Mouse (Mus musculus) layer of hippocampus, adult 9-11 months (tissue): ENCODE measurements at regions not wholly inside any gene's neighbourhood (a gene's known extent, or its start where the extent isn't known, plus 50 kb on each side); places are given as distances from the start of the nearest gene placed in this dataset.

Experiments
- DNase-seq: peaks from one replicate; pipeline ENCODE4 v3.0.0; 2022

DNA sequence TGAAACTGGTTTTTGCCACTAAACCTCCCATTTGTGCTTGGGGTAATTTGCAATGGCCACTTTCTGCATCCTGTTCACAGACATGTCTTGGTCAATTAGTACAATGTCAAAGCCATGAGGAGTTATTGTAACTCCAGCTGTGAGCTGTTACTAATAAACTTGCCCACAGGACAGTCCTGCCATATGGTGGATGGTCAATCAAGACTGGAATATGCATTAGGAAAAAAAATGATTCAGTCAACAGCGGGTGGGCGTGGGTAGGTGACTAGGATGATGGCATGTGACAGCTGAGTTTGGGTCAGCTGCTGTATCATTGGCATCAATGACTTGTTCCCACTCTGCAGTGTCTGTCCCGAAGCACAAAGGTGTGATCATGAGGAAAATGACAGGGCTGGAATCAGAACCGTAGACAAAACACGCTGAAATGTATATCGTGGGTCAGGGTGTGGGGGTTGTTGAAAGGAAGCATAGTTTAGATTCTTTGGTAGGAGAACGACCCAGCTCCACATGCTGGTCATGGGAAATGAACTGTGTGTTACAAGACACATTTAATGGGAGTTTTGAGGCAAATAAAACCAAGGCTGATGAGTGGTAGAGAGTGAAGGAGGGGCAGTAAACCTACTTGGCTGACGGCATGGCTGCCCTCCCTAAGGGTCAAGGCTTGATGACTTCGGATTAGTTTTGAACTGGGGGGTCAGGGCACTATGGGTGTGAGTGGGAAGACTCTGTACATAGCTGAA is 363.2 kb upstream of the Npvf start:
- DNase-seq = no peak

DNA sequence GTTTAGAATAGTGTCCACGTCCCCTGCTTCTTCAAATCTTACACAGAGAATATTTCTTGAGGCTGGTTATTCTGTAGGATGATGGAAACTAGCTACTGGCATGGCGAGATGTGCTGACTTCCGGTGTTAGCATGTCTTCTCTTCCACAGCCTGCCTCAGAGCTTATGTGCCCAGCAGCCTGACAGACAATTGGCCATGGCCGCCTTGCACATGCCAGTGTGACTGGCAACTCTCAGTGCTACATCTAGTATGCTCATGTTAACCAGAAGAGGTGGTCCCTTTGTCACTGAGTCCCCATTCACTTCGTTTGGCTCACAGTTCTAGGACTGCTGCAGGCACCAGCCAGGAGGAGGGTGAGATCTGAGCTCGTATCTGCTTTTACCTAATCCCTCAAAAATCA is 367.0 kb upstream of the Npvf start:
- no peak for DNase-seq

DNA sequence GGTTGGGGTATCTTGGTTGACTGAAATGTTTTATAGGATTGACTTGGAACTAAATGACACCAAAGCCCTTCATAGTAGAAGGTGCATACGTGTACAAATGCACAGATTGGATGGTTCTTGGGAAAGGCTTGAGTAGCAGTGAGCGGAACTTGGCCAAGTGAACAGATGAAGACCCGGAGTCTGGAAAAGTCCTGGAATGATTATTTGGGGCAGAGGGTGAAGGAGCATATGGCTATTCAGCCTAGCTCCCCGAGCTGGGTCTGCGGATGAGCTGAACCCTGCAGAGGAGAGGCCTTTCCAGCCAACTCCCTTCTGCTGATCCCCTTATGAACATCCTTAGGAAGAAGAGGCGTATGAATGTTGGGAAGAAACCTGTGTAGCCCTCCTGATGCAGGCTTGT is 369.1 kb upstream of the Npvf start:
- DNase-seq = no peak

DNA sequence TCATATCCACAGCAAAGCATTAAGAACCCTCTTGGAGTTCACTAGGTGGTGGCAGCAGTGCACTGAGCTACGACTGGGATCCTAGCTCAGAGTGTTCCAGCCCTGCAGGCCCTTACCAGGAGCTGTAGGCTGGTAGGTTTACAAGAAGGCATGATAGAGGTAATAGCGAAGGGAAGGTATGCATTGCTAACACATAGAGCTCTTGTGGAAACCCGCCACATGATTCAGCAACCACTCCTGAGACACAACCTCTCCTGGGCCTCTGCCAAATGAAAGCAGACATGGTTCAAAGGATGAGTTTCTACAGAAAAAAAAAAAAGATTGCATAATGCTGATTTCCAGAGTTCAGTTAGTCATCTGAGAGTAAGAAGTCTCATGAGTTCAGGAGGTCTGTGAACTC is 370.5 kb upstream of the Npvf start:
- DNase-seq = no peak

DNA sequence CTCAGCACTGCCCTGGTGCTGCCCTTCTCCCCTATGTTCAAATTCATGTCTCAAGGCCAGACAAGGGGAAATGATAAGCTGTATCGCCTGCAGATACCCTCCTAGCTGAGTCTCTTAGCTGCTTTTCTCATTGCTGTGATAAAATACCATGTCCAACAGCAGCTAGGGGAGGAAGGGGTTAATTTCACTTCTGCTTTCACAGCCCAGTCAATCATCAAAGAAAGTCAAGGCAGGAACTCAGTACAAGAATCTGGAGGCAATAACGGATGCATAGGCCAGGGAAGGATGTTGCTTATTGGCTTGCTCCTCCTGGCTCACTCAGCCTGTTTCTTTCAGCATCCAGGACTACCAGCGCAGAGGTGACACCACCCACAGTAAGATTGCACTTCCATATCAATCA is 371.2 kb upstream of the Npvf start:
- DNase-seq = no peak

DNA sequence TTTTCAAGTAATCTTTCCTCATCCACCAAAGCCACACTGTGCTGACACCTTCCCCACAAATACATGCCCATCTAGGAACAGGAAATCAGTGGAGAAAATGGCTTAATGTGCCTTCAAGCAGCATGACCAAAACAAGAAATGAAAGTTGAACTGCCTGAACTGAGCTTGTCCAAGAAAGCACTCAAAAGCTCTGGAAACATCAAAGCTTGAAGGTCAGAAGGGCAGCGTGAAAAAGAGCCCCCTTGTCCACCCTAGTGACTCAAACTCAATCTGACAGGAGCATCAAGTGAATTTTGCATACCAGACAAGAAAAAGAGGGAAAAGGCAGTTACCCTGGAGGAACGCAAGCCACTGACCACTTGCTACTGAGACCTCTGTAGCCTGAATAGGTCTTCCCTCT is 373.1 kb upstream of the Npvf start:
- DNase-seq = no peak

DNA sequence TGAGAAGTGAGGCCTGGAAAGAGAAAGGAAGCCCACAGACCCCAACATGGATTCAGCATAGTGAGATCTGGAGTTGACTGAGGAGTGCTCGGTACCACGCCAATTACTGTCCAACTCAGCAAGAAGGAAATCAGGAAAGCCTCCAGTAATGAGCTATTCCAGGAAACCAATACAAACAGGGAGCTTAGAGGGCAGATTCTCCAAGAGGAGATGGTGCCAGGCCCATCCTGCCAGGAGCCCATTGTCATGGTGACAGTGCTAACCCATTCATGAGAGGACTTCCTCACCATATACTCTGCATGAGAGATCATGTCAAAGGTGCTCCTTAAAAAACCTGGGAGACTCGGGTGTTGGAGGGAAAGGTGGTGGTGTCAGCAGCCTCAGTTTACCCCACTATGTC is 375.3 kb upstream of the Npvf start:
- DNase-seq = no peak

DNA sequence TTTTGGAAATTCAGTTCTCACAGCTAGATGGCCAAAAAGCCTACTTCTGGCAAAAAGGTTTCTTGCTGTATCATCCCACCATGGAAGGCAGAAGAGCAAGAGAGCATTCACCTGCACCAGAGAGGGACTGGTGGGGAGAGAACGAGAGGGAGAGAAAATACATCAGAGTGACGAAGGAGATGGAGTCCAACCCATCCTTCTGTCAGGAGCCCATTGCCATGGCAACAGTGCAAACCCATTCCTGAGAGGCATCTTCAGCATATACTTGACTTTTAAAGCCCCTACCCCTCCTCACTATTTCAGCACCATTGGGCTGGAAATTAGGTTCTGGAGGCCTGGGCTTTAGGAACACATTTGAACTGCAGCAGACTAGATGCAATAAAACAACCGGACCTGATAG is 375.7 kb upstream of the Npvf start:
- no peak for DNase-seq

DNA sequence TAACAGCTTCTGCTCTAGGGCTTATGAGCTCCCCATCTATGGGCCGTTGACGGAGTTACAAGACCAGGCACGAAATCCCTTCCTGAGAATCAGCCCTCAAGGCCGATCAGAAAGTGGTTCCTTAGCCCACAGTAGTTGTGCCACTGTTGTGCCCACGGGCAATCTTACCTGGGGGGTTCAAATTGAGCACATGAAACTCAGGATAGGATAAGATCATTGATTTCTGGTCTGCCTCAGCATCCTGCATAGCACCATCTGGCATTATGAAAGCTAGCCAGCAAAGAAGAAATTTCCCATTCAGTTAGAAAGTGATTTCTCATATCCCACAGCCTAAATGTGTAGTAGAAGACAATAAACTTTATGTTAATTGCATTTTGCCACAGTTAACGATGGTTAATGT is 379.6 kb upstream of the Npvf start:
- no peak for DNase-seq

DNA sequence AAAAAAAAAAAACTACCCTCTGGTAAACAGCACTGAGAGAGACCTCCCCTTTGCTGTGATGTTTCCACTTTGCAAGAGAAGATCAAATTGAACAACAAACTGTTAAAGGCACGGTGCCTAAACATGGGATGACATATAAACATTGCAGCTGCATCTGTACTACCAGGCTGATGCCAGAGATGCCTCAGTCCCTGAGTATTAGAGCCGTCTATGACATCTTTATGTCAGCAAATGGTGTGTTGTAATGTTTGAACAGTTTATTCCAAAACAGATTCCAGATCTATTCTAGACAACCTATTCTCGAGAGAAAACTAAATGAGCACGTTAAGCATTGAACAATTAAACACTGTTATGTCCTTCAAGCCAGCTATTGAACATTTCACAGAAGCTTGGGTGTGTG is 381.8 kb upstream of the Npvf start:
- DNase-seq = no peak

DNA sequence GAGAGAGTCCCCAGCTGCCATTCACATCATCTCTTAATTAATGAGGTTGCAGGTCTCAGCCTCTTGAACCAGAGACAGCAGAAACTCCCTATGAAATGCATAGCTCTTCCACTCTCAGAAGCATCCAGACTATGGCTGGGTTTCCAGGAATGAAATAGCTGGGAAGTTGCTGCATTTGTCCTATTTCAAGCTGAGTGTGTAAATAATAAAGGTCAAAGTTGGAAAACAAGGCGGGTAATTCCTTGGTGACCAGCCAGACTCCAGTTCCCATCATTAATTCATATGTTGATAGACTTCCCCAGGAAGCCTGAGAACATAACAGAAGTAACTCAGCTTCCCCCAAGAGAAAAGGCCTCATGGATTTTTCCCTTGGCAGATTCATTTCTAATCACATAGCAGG is 382.3 kb upstream of the Npvf start:
- DNase-seq = no peak

DNA sequence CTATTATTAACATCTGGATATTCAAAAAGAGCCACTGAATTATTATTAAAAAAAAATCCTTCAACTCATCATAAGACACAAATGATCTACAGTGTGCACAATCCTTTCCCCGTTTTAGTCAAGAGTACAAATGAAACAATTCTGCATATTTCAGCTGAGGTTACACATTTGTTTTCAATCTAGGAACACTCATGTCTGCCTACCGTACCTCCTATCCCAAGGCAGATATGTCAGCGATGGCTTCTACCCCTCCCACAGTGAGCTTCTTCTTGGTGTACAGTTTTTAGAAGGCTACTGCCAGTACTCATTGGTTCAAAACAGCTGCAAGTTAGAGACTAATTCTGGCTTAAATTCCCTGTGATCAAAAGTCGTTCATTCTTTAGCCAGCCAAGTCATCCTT is 382.7 kb upstream of the Npvf start:
- no peak for DNase-seq

DNA sequence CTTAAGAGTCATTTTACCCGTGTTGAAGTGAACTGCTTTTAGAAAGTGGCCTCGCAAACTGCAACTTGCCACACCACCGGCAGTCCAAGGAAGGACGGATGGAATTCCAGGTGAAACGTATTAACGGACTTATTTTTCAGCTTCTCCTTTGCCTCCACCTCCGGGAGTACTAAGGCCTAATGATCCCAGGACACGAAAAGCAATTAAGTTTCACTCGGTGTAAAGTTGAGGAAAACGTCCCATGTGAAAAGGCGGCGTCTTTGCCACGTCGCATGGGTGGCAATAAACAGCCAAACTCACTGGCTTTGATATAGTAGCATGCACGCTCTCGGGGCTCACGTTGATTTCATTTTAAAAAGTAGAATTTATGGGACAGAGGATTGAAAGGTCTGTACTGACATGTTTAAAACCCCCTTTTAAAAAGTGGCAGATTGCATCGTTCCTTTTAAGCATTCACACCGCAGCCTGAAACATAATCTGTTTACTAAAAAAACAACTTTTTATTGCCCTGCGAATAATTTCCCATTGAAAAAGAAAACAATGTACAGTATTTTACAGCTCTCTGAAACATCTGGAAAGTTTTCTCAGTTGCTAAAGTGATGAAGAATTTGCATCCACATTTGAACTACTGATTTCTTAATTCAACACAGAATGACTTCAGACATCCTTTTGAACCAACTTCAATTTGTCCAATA is 385.4 kb upstream of the Npvf start:
- no peak for DNase-seq

DNA sequence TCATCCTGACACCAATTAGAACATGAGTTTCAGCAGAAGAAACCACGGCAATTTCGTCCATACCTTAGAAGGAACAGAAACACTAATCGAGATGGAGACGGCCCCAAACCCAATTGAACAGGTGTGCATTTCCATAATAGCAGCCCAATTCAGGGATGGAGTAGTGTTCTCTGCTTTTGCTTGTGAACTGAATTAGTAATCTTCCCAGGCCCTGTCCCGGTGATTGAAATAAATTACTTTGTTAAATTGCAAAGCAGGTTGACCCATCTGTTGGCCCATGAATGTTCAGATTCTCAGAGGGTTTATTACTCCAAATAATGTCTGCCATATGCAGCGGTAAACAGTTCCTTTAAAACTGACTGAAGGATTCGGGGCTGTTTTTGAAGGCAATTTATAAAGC is 388.5 kb upstream of the Nfe2l3 start:
- no peak for DNase-seq

DNA sequence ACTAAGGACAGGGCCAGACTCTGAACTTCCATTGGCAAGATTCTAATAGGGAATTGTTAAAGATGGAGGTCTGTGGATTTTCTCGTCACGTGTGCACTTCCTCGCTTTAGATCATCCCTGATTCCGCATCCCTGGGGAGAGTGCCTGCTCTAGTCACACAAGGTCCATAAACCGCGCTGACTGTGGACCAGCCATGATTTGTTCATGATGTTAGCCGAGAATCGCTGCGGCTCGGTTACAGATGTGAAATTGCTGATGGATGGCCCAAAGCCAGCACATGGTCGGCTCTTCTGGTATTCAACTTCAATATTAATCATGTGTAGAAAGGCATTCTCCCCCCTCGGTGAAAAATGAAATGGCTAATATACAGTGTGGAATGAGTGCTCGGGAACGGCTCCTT is 387.6 kb upstream of the Nfe2l3 start:
- DNase-seq = no peak

DNA sequence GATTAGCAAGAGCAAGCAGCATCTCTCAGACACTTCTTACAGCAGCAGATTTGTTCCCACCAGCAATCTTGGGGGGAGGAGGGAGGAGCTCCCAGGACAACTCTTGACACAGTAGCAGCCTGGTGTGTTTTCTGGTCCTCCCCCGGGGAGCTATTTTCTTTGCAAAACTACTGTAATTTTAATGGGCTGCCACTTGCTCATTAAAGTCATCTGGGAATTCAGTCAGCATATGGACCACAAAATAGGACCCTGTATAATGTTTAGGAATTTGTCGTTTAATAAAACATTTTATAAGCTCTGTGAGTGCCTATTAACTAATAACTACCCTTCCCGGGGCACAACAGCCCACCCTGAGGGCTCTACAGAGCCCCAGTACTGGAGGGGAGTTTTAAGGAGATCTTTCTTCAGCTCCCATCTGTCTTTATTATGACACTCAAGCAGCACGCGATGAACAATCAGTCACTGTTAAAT is 380.0 kb upstream of the Nfe2l3 start:
- DNase-seq = peak; percentile 18

DNA sequence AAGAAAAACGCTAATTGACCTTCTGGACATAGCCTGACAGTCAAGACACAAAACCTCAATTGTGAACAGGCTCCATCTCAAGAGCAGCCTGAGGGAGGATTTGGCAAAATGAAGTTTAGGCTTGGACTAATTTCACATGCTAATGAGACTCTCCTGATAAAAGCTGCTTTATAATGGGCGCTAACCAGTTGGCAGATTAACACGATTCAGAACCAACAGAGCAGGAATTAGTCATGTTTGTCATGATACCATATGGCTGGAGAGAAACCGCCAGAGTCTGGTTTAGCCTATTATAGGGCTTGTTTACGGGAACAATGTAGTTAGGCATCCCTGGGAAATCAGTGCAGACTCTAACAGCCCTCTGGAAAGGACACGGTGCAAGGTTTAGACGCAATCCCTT is 375.2 kb upstream of the Nfe2l3 start:
- DNase-seq = peak; percentile 83

DNA sequence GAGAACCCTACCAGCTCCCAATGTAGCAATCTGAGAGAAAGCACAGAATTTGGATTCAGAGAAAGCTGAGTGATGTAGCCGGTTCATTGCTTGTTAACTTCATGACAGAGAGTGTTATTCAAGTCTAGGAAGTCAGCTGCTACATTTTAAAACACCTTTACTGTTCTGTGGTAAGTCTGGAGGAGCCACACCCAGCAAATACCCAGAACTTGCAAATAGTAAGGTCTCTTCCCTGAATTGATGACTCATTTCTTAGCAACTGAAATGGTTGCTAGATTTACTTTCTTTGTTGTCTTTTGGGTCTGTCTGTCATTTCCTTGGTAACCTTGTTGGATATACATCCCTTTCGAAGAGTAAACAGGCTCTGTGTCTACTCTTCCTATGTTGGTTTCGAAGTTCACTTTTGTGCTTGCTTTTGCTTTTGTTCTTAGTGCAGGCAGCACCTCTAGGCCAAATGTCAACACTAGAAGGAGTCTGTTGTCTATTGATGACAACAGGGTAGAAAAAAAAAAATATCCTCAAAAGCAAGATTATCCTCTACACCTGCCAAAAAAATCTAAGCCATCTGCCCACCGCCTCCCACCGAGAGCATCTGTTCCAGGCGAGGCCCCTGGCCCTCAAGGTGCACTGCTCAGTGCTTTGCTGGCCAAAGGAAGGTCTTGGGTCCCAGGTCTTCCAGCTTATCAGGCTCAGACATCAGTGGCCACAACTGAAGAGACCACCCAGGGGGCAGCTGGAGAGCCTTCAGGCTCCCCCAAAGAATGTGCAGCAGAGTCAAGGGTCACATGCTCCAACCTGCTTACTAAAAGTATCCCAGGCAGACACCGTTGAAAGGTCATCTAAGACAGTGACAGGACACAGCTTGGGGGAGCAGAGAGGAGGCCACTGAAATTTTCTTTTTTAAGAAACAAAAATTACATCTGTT is 372.3 kb upstream of the Nfe2l3 start:
- DNase-seq = no peak

DNA sequence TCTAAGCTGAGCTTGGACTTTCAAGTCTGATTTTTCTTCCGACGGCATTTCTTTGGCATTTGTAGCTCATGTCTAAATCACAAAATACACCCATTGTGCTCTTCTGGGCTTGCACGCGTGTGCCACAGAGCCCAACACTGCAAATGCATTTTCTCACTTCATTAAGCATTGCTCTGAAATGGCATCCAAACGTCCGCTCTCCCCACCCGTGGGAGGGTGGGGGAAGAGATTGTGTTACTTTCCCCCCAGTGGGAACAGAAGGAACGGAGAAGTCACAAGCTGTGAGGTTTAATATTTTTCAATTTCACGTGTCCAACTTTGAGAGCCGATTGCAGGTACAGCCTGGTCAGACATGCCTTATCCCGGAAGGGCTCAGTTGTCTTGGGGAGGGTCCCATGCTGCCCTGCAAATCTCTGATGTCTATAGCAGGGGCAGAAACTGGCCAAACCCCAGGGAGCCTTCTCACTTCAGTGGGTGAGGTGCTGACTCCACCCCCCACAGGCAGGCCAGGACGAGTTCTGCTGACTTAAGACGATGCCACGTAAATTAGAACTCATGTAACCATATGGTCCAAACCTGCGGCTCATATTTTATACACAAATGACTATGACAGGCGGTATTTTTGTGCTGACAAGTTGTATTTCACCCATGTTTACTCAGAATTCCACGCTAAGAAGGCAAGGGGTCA is 371.5 kb upstream of the Nfe2l3 start:
- no peak for DNase-seq

DNA sequence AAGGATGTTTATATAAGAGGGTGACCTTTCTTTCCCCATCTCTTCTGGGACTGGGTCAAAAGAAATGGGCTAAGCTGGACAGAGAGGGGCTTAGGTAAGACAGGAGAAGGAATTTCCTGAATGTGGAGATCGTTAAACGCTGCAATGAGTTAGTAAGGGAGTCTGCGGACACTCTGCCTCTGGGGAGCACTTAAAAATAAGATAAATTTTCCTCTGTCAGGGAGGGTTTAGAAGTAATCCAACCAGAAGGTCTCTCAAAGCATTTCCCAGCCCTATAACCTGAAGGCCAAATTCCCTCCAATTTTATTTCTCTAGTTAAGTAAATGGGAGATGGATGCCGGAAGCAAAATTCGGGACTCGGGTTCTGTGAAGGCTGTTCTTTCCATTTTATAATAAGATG is 367.3 kb upstream of the Nfe2l3 start:
- DNase-seq = no peak

DNA sequence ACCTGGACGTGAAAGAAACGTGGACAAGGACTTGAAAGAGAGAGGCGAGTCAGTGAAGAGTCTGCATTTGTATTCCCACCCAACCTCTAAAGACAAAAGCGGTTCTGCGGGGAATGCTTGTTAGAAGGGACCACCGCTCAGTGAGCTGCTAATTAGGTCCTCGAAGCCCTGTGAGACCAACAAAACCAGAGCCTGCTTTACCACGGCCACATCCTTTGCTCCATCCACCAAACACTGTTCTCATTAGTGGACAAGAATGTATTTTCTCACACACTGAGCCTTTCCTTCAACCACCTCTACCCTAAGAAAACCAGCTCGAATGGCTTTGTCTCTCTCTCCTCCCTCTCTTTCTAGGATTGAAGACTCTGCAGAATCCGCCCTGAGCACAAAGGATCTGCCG is 365.1 kb upstream of the Nfe2l3 start:
- no peak for DNase-seq

DNA sequence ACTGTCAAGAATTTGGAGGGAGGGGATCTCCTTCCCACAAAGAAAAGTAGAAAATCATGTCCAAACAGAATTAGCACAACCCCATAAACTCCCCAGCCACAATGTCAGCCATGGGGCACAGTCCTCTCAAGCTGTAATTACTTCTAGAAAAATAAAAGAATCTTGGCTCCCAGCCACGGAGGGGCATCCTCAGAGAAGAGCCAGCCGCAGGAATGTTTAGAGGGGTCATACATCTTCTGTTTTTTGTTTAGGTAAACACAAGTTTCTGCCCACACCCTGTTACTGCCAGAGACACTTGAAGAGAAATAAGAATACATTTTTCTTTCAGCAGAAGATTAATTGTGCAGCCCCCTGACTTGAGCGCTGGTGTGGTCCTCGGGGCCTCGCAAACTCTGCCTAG is 362.5 kb upstream of the Nfe2l3 start:
- no peak for DNase-seq

DNA sequence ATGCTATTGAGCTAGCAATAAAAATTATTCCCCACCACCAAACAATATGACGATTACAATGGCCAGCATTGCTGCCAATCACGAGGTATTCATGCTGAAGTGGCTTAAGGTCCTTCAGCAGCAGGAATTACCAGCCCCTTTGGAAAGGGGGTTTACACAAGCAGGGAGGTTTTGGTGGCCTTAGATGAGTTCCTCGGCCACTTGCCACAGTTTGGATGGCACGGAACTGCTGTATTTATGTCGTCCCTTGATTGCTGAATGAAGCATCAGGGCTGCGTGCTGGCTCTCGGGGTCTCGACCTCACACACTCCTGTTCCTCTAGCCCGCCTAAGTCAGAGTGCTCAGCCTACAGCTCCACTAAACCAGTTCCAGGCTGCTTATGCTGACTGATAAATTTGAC is 361.2 kb upstream of the Nfe2l3 start:
- DNase-seq = no peak
